Mouse (Mus musculus) forelimb bud, embryonic 11.5 days (tissue): Measurements from ENCODE around the gene Ablim1.

ENCODE experiments used
- DNase-seq: peaks from one replicate; pipeline ENCODE4 v3.0.0-alpha.2; 2012; ENCODE audit warnings: low read depth, low spot score

Ablim1 gene

DNA sequence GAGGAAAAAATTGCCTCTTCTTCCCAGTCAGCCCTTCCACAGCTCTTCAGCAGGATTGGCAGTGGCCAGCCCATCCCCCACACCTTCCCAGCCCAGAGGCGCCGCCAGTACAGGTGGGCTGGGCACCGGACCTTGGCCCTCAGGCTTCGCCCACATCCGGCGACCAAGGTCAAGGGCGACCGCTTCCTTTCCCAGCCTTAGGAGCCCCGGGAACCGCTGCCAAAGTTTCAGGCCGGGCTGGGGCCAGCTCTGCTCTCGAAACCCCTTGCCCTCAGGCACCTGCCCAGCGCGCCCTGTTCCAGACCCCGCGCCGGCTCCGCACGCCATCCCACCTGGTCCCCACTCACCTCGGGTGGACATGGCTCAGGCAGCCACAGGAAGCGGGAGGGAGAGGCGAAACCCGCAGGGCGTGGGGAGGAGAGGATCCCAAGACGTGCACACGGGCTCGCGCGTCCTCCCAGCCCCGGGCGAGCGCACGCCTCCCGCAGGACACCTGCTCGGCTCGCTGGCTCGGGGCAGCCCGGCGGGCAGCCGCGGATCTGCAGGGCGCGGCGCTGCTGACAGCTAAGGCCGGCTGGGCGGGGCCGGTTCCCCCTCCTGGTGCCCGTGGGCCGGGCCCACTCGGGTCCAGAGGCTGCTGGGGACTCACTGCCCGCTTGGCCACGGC lies at the start of gene Ablim1:
Gene Ablim1, minus strand, starts transcription at position 574 of the 667 bp plus-strand sequence.
- no peak for DNase-seq

DNA sequence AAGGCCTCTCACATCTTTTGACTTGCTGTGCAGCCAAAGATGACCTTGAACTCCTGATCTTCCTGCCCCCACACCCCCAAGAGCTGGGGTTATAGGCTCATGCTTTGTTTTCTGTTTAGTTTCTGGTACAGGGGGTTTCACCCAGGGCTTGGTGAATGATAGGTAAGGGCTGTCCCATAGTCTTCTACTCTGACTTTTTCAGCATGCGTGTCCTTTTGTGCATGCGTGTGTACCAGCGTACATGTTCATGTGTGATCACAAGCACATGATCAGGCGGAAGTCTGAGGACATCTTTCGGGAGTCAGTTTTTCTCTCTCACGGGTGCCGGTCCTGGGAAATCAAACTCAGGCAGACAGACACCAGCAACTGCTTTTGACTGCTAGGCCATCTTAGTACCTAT lies 48.8 kb upstream of the Ablim1 start:
- DNase-seq: no peak

DNA sequence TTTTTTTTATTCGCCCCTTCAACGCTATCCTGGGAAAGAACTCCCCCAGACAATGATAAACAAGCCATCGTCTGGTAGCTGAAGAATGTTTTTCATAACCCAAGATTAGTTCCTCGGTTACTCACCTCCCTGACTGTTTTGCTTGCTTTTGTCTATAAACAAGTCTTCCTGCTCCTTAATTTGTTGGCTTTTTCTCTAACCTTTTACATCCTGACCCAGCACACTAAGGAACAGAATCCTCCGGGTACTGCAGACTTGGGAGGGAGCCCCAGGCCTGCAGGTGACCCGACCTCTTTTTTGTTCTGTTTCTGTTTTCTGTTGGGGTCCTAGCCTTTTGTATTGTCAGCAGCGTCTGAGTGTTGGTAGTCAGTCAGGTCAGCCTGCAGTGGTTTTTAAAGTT lies 48.4 kb upstream of the Ablim1 start:
- DNase-seq: no peak

DNA sequence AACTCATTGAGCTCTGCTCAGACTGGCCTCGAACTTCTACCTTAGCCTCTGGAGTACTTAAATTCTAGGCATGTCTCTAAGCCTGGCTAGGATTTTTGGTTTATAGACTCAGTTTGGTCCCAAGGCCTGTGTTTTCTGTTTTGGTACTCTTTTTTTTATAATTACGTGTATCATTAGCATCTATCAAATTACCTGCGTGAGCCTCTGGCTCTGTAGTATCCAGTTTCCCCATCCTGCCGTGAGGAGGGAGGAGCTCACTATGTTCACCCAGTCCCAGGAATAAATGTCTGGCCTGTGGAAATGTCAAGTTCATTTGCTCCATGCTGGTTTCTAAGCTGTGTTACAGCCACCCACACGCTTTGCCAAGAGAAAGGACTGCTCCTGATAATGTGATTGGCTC lies 47.9 kb upstream of the Ablim1 start:
- no peak for DNase-seq

DNA sequence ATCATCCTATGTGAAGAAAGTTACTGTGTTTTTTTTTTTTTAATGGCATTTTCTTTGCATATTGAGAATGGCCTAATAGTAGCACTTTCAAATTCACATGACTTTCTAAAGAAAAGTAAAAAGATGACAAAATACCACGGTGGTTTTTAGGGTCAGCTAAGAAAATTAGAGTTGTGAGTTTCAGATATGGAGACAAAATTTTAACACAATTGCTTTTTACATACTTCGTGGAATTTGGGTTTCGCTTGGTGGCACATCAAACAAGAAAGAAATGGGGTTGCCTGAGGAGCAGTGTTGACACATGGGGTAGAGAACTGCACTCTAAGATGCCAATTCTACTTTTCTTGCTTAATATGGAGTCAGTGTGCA lies 47.2 kb upstream of the Ablim1 start:
- no peak for DNase-seq

DNA sequence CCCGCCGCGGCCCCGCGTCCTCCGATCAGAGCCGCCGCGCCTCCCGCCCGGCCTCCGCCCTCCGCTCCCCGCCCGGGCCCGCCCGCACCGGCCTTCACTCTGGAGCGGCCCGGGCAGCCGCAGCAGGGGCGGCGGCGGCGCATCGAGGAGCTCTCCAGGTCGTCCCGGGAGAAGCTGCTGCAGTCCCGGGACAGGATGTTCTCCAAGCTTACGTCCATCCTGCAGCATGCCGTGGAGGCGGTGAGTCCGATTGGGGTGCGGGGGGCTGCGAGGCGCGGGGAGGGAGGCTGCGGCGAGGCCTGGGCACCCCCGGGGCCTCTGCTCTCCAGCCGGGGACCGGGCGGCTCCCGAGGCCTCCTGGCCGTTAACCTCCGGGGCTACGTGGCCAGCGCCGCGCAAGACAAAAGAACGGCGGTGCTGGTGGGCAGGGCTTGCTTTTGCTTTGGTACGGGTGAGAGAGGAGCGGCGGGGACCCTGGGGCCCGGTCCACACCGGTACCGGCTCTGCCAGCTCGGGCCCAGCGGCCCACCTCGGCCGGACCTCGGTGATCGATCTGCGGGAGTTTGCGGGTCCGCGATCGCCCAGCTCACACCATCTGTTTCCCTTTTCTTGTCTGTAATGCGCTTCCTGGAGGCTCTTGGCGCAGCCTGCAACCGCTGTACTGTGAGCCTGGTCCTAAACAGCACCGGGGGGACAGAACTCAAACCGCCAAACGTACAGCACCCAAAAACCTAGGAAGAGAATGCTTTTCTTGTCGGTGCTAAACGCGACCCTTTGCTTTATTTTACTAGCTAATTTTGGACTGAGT lies 46.6 kb upstream of the Ablim1 start:
- DNase-seq: peak; percentile 49

DNA sequence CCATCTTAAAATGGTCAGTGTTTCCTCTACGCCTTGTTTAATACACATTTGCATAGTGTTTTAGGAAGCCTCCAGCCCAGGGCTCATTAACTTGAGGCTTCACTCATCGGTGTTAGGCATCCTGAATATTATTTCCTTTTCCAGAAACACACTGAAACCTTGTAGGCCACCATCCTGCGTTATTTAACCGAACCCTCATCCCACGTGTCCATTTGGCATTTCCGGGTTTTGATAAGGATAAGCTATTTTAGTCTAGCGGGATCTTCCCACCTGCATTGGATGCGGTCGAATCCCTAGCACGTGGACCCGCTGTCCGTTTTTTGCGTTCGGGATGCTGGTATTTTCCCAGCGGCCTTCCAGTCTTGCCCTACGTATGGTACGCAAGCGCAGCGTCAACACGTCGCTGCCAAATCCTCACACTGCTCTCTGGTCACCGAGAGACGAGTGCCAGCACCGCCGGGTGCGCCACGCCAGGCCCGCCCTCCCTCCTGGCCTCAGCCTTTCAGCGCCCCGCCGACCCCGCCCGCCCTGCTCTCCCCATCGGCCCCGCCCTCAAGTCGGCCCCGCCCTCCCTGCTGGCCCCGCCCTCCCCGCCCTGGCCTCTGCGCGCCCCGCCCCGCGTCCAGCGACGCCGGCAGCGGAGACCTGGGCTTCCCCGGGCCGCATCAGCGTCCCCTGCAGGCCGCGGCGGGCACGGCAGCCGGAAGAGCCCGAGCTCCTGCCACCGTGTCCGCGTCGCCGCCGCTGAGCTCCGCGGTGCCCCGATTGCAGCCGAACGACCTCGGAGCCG lies 45.8 kb upstream of the Ablim1 start, which contains the start of gene Fam160b1:
Gene Fam160b1, plus strand, starts transcription at position 340 of the 790 bp plus-strand sequence.
- peak; percentile 88 for DNase-seq

DNA sequence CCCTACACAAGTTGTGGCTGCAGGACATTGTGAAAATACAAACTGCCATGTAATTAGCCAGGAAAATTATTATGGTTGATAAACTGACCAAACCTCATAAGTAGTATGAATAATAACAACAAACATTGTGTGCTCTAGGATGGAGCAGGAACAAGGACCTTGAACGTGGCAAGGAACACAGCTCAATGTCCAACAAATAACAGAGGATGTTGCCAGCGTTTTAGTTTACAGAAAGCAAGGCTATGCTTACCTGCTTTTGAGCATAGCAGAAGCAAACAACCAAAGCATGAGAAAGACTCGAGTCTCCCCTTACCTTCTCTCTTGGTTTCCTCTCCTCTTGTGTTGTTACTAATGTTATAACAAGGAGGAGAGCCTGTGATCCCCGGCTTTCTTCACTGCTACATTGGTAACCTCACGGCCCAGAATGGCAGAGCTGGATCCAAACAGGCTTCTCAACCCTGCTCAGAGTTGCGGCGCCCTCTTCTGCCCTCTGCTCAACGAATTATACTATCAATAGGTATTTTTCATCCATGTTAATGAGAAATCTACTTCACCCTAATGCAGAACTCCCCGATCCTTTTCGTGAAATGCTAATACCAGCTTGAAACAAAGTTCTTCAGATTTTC lies 45.1 kb upstream of the Ablim1 start:
- DNase-seq: no peak

DNA sequence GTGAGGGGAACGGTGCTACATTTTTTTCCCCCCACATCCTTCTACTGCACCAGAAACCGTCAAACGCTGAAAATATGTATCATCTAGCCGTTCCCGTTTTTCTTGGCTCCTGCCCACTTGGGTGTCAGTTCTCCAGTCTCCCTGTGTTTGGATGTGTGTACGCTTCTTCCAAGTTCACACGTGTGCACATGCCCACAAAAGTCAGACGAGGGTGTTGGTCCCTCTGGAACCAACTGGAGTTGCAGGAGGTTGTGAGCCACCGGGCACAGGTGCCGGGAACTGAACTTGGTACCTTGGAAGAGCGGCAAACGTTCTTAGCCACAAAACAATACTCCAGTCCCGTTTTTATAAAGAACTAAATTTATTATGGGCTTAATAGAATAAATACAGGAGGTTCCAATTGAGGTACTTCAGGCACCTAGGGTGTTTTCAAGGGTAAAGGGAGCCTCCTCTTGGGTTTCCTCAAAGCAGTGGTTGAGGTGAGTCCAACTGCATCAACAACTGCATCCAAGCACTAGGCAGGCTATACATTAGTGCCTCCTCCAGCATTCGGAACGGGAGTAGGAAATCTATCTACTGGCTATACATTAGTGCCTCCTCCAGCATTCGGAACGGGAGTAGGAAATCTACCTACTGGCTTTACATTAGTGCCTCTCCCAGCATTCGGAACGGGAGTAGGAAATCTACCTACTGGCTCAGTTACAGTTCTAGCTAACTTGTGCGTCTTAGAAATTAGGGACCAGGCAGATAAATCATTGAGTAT lies 44.3 kb upstream of the Ablim1 start:
- no peak for DNase-seq

DNA sequence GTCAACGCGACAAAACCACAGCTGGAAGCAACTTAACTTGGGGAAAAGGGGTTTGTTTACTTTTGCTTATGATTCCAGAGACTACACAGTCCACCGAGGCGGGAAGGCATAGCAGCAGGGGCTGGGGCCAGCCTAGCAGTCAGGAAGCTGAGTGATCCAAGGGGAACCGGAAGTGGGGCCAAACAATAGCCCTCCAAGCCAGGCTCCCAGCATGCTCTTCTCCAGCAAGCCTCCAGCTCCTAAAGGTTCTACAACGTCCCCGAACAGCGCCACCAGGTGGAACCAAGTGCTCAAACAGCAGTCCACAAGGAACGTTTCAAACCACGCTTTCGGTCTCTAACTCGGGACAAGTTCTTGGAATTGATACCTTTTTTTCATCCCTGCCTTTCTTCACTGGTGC lies 43.6 kb upstream of the Ablim1 start:
- no peak for DNase-seq

DNA sequence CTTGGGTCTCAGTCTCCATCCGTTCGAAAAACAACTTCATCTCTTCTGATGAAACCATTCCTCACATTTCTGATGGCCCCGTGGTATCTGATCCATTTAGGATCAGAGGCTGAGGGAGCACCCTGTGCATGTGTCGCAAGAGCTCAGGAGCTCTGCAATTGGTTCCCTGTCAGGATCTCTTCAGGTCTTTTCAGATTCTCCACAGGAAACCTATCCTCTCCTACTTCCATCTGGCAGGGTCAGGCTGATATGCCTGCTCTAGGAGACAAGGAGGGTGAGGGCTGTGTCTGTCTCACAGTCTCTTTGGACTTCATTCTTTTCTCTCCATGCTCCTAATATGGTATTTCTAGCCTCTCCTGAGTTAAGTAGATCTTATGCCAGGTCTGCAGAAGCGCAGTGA lies 43.1 kb upstream of the Ablim1 start:
- no peak for DNase-seq

DNA sequence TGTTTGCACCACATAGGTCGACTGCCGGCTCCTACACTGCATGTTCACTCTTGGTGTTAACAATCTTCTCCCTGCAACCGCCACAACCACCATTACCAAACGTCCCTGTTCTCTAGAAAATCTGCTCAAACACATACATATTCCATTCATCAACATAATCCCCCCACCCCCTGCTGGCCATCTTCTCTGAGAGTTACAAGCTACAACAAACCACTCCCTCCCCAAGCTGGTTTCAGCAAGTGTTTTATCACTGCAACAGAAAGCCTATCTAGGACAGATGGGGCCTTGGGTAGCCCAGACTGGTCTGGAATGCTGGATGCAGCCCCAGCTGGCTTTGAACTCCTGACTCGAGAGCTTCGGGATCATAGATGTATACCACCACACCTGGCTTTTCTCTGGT lies 42.5 kb upstream of the Ablim1 start:
- DNase-seq: no peak

DNA sequence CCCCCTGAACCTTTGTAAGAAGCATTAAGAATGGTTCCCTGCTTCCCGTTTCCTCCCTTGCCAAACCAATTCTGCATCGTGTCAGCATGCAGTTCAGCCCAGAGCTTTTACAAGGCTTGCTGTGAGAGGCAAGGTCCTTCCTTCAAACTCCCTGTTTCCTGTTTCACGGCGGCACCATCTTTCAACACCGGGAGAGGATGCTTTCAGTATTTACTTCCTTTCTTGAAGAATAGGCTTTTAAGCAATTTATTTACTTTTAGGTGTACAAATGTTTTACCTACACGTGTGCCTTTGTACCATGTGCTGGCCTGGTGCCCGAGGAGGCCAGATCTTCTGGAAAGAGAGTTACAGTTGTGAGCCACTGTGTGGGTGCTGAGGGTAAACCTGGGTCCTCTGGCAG lies 41.6 kb upstream of the Ablim1 start:
- DNase-seq: no peak

DNA sequence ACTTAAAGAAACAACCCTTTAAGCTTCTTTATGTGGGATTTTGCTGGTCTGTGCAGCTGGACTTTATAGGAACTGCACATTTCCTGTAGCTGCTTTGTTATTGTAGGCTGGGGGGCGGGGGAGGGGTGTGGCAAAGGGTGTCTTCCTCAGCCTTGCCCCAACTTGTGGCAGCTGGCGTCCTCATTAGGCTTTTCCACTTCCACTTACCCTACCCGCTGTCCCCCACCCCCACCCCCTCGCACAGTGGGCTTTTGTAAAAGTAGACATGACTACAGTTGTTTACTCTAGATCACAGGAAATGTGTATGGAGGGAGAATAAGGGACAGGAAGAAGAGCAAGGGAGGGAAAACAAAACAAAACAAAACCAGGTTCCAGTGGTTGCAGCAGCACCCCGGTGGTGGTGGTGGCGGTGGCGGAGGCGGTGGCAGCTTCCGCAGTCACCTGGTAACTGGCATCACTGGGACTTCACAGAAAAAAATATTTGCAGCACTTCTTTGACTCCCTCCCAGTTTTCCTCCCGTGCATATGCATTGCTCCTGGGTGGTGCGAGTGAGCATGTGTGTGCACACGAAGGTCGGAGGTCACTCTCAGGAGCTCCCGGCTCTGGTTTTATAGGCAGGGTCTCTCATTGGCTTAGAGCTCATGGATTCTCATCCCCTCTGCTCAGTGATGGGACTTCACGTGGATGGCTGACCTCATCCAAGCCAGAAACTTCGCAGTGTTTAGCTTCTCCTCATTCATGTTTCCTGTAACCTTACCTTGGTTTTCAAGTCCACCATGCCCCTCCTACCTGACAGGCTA lies 40.9 kb upstream of the Ablim1 start:
- DNase-seq: no peak

DNA sequence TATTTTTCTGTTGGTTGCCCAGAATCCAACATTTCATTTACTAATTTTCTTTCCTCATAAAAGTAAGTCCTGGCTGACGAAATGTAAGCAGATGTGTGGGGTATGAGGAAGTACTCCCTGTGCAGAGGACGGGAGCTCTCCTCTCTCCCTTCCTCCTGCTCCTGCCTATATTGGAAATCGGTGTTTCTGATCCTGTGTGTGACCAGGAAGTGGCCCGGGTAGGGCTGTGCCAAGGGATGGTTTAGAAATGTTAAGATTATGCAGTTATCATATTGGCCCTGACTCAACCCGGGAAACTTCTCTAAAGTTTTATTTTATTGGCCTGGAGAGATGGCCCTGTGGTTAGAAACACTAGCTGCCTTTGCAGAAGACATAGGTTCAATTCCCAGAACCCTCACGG lies 40.0 kb upstream of the Ablim1 start:
- DNase-seq: no peak

DNA sequence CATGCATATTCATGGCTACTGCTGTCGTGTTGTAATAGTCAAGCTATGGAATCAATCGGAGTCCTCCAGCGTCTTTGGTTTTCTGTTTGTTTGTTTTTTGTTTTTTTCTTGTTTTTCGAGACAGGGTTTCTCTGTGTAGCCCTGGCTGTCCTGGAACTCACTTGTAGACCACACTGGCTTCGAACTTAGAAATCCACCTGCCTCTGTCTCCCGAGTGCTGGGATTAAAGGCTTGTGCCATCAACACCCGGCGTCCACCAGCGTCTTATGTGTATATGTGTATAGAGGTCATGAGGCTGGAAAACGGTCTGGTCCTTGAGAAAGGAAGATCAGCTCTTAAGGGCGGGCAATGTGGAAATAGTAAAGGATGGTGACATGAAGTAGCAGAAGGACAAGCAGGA lies 39.3 kb upstream of the Ablim1 start:
- no peak for DNase-seq

DNA sequence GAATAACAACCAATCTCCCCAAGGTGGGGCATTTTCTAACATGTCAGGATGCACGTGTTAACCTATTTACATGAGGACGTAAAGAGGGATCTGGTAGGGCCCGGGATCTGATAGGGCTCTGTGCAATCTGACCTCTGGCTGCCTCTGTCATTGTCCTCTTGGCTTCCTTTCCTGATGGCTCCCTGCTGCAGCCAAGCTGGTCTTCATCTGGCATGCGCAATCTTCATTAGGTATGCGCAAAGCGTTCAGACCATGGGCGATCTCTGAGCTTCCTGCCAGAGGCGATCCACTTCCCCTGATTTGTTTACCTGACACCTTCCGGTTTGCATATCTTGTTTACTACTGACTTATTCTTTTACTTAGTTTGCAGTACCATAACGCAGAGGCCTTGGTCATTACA lies 38.5 kb upstream of the Ablim1 start:
- no peak for DNase-seq

DNA sequence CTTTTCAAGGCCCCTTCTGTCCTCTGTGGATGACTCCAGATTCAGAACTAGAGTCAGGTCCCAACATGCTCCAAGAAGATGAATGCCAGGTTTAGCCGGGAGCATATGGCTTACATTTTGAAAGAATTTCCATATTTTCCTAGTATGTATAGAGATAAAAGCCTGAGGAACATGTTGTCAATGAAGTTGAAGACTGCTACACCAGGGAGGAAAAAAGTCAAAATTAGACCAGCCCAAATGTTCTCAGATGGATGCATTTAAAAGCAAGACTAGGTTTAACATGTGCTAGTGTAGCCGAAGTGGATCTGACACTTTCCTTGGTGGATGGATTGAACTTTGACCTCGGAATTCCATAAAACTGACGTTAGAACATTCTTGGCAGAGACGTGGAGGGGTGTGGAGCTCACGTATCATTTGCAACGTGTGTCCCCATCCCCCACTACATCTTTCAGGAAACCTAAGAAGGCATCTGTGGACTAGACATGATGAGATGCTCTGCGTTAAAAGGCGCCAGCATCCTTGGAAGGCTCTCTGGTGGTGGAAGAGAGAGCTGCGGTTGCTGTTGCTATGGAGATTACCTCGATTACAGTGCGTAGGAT lies 37.7 kb upstream of the Ablim1 start:
- peak; percentile 36 for DNase-seq

DNA sequence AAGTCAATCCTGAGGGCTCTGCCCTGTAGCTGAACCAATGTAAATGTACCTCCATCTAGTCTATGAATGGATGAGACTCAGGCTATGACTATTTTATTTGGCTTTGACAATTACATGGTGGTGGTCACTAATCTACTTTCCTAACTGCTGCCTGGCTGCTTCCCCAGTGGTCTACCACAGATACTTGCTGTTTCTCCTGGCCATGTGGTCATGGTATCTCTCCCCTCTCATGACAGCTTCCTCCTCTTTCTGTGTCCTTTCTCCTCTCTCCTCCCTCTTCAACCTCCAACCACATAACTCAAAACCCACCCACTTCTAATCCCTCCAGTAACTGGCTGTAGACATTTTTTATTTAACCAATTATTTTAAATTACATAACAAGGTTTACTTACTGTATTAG lies 34.4 kb upstream of the Ablim1 start:
- DNase-seq: no peak

DNA sequence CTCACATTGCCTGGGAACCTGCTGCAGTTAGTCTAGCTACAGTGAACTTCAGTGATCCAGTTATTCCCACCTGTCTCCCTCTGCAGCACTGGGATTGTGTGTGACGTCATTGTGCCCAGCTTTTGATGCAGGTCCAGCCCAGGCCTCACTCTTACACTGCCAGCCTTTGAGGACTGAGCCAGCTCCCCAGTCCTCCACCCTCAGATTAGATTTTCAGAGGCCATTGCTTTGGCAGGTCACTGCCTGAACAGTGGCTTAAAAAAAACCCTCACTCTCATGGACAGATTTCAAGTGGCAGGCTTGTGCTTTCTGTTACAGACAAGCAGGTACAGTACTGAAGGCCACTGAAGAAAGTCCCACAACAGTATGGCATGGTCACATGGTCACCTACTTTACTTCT lies 30.0 kb upstream of the Ablim1 start:
- DNase-seq: no peak
